Mouse (Mus musculus): ENCODE measurements at regions not wholly inside any gene's neighbourhood (a gene's known extent, or its start where the extent isn't known, plus 50 kb on each side); places are given as distances from the start of the nearest gene placed in this dataset.
"Not testable (repeated sequence)": the region's sequence is repeated elsewhere in the genome, so short reads cannot be mapped to it uniquely, and the experiment has no call there.

- DNase-seq (ENCODE audit: low read depth): no peak
Observed at GRCm38 (mm10) chr16:50779030-50779784, 188.3 kb upstream of the Ccdc54 start.

GRCm38 (mm10) chr16:50774699-50775098, 183.7 kb upstream of the Ccdc54 start:
- DNase-seq (ENCODE audit: low read depth): not testable (repeated sequence)

- no peak for DNase-seq (ENCODE audit: low read depth)
Observed at GRCm38 (mm10) chr16:50766055-50766770, 175.3 kb upstream of the Ccdc54 start.

- no peak for DNase-seq (ENCODE audit: low read depth)
Observed at GRCm38 (mm10) chr16:50762096-50762495, 171.1 kb upstream of the Ccdc54 start.

GRCm38 (mm10) chr16:50759979-50760378, 169.0 kb upstream of the Ccdc54 start:
- no peak for DNase-seq (ENCODE audit: low read depth)

GRCm38 (mm10) chr16:50756696-50757095, 165.7 kb upstream of the Ccdc54 start:
- peak; percentile 68 for DNase-seq (ENCODE audit: low read depth)

- DNase-seq (ENCODE audit: low read depth): peak; percentile 7
Observed at GRCm38 (mm10) chr16:50753612-50754389, 162.8 kb upstream of the Ccdc54 start.

GRCm38 (mm10) chr16:50753046-50753445, 162.1 kb upstream of the Ccdc54 start:
- no peak for DNase-seq (ENCODE audit: low read depth)

- no peak for DNase-seq (ENCODE audit: low read depth)
Observed at GRCm38 (mm10) chr16:50752277-50752600, 161.3 kb upstream of the Ccdc54 start.

GRCm38 (mm10) chr16:50751495-50752276, 160.7 kb upstream of the Ccdc54 start:
- DNase-seq (ENCODE audit: low read depth): no peak

GRCm38 (mm10) chr16:50747698-50748097, 156.7 kb upstream of the Ccdc54 start:
- DNase-seq (ENCODE audit: low read depth): no peak

- no peak for DNase-seq (ENCODE audit: low read depth)
Observed at GRCm38 (mm10) chr16:50745723-50746122, 154.8 kb upstream of the Ccdc54 start.

GRCm38 (mm10) chr16:50737396-50737843, 146.5 kb upstream of the Ccdc54 start:
- peak; percentile 51 for DNase-seq (ENCODE audit: low read depth)

GRCm38 (mm10) chr16:50736151-50737047, 145.4 kb upstream of the Ccdc54 start:
- DNase-seq (ENCODE audit: low read depth): peak; percentile 96

GRCm38 (mm10) chr16:50733359-50733758, 142.4 kb upstream of the Ccdc54 start:
- no peak for DNase-seq (ENCODE audit: low read depth)

GRCm38 (mm10) chr16:50732082-50733006, 141.4 kb upstream of the Ccdc54 start:
- peak; percentile 96 for DNase-seq (ENCODE audit: low read depth)

GRCm38 (mm10) chr16:50729341-50729740, 138.4 kb upstream of the Ccdc54 start:
- DNase-seq (ENCODE audit: low read depth): peak; percentile 37

GRCm38 (mm10) chr16:50723144-50723543, 132.2 kb upstream of the Ccdc54 start:
- no peak for DNase-seq (ENCODE audit: low read depth)

- DNase-seq (ENCODE audit: low read depth): peak; percentile 16
Observed at GRCm38 (mm10) chr16:50717306-50718017, 126.5 kb upstream of the Ccdc54 start.

All from induced T-regulatory cell, adult 2 months (primary cell).